Mouse (Mus musculus): Measurements from ENCODE around the gene Itgax. TPM values are rescaled to one million over a fixed set of nuclear protein-coding genes. Genes with fewer than 3 reads are reported as not detected.
"Not testable (repeated sequence)": the region's sequence is repeated elsewhere in the genome, so short reads cannot be mapped to it uniquely, and the experiment has no call there.

Gene Itgax
- polyA plus RNA-seq, 1 experiment, result 0.16 TPM

DNA sequence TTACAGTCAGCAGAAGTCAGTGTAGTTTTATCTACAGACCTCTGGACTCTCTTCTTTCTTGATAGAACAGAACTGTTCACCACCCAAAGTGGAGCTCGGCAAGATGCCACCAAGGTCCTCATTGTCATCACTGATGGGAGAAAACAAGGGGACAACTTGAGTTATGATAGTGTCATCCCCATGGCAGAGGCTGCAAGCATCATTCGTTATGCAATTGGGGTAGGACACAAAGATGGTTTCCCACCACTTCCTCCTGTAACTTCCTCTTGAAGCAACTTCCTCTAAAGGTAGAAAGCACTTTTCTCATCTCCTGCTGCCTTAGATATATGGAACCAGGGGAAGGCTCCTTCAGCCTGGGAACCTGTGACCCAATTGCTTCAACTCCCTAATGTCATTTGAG lies 4.2 kb downstream of the Itgax start:
- Histone ChIP-seq H3K36me3 (ENCODE audit: control insufficient read depth, insufficient read depth, low read length) (no peaks in the 10 kb centered on the region), H3K27me3 (ENCODE audit: control insufficient read depth, insufficient read depth, low read length) (no peaks in the 10 kb centered on the region), H3K4me3 (ENCODE audit: control insufficient read depth, low read depth, low read length) (no peak overlapping the region), H3K4me1 (ENCODE audit: control insufficient read depth, insufficient read depth, low read length) (no peaks in the 10 kb centered on the region), H3K27ac (ENCODE audit: control insufficient read depth, insufficient read depth, low read depth, low read length) (no peak overlapping the region)
- no peak for TF ChIP-seq CTCF (IDR thresholded peaks at IDR 0.05; ENCODE audit: control insufficient read depth, insufficient read depth, insufficient replicate concordance, low read depth, low read length)
- TF ChIP-seq POLR2A (IDR thresholded peaks at IDR 0.05; ENCODE audit: control insufficient read depth, low read depth, low read length), result no peak

DNA sequence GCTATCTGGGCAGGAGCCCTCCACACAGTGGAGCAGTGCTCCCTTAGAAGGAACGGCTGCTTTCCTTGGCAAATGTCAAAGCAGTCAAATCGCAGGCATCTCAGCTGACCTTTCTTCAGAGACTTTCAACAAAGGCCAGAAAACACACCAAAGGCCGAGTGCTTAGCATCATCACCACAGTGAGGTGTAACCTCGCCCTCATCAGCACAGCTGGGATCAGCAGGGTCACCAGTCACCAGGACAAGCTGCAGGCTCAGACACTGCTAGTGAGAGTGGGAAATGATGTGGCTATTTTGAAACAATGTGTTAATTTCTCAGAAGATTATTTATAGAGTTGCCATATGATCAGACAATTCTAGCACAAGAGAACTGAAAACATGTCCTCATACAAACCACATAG lies 7.6 kb downstream of the Itgax start:
- no peak overlapping the region for H3K4me3 ChIP-seq (ENCODE audit: control insufficient read depth, low read depth, low read length)
- H3K27me3 ChIP-seq (ENCODE audit: control insufficient read depth, insufficient read depth, low read length), result no peaks in the 10 kb centered on the region
- no peak overlapping the region for H3K27ac ChIP-seq (ENCODE audit: control insufficient read depth, insufficient read depth, low read depth, low read length)
- H3K36me3 ChIP-seq (ENCODE audit: control insufficient read depth, insufficient read depth, low read length), result no peaks in the 10 kb centered on the region
- no peak for TF ChIP-seq POLR2A (IDR thresholded peaks at IDR 0.05; ENCODE audit: control insufficient read depth, low read depth, low read length)
- TF ChIP-seq CTCF (IDR thresholded peaks at IDR 0.05; ENCODE audit: control insufficient read depth, insufficient read depth, insufficient replicate concordance, low read depth, low read length), result no peak
- no peaks in the 10 kb centered on the region for H3K4me1 ChIP-seq (ENCODE audit: control insufficient read depth, insufficient read depth, low read length)

DNA sequence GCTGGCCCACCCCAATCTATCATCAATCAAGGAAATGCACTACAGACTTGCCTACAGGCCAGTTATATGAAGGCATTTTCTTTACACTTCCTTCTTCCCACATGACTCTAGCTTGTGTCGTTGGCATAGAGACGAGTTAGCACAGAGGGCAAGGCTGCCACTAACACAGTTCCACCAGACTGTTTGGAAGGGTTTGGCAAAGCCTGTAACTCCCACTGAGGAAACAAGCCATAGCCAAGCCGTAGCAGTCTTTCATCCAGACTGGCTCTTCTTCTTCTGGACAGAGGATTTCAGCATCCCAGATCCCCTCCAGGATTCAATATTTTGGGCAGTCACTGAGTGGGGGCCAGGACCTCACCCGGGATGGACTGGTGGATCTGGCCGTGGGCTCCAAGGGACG lies 10.3 kb downstream of the Itgax start:
- Histone ChIP-seq H3K4me1 (ENCODE audit: control insufficient read depth, insufficient read depth, low read length) (no peaks in the 10 kb centered on the region), H3K27me3 (ENCODE audit: control insufficient read depth, insufficient read depth, low read length) (no peaks in the 10 kb centered on the region), H3K36me3 (ENCODE audit: control insufficient read depth, insufficient read depth, low read length) (no peaks in the 10 kb centered on the region), H3K4me3 (ENCODE audit: control insufficient read depth, low read depth, low read length) (no peak overlapping the region), H3K27ac (ENCODE audit: control insufficient read depth, insufficient read depth, low read depth, low read length) (no peak overlapping the region)
- TF ChIP-seq CTCF (IDR thresholded peaks at IDR 0.05; ENCODE audit: control insufficient read depth, insufficient read depth, insufficient replicate concordance, low read depth, low read length) (no peak), POLR2A (IDR thresholded peaks at IDR 0.05; ENCODE audit: control insufficient read depth, low read depth, low read length) (no peak)

GRCm38 (mm10) chr7:128150970-128151369 lies 21.6 kb downstream of the Itgax start:
- H3K27ac ChIP-seq (ENCODE audit: control insufficient read depth, insufficient read depth, low read depth, low read length), result no peak overlapping the region
- no peak overlapping the region for H3K4me3 ChIP-seq (ENCODE audit: control insufficient read depth, low read depth, low read length)
- peaks cover 9% of the 10 kb centered on the region for H3K4me1 ChIP-seq (ENCODE audit: control insufficient read depth, insufficient read depth, low read length)
- H3K27me3 ChIP-seq (ENCODE audit: control insufficient read depth, insufficient read depth, low read length), result no peaks in the 10 kb centered on the region
- TF ChIP-seq POLR2A (IDR thresholded peaks at IDR 0.05; ENCODE audit: control insufficient read depth, low read depth, low read length) (no peak), CTCF (IDR thresholded peaks at IDR 0.05; ENCODE audit: control insufficient read depth, insufficient read depth, insufficient replicate concordance, low read depth, low read length) (no peak)
- no peaks in the 10 kb centered on the region for H3K36me3 ChIP-seq (ENCODE audit: control insufficient read depth, insufficient read depth, low read length)

DNA sequence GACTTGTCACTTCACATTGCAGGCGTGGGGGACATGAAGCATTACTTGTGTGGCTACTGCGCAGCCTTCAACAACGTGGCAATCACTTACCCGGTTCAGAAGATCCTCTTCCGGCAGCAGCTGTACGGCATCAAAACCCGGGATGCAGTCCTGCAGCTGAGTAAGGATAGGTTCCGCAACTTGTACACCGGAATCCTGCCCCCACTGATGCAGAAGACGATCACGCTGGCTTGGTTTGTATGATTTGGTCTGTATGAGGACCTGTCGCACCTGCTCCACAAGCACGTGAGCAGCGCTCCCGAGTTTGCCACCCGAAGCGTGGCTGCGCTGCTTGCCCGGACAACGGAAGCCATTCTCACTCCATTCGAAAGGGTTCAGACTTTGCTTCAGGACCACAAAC lies 24.7 kb downstream of the Itgax start, which contains the start of gene Itgad:
Gene Itgad, plus strand, starts transcription at position 301 of the 400 bp plus-strand sequence.
- TF ChIP-seq POLR2A (IDR thresholded peaks at IDR 0.05; ENCODE audit: control insufficient read depth, low read depth, low read length) (0 out of 2 replicates have a peak, but pooled peaks have one; percentile 39), CTCF (IDR thresholded peaks at IDR 0.05; ENCODE audit: control insufficient read depth, insufficient read depth, insufficient replicate concordance, low read depth, low read length) (no peak)
- Histone ChIP-seq H3K4me1 (ENCODE audit: control insufficient read depth, insufficient read depth, low read length) (peaks cover 9% of the 10 kb centered on the region), H3K4me3 (ENCODE audit: control insufficient read depth, low read depth, low read length) (peak within 1 kb of the TSS; percentile 81), H3K36me3 (ENCODE audit: control insufficient read depth, insufficient read depth, low read length) (no peaks in the 10 kb centered on the region), H3K27ac (ENCODE audit: control insufficient read depth, insufficient read depth, low read depth, low read length) (0 out of 2 replicates have a peak within 1 kb of the TSS, but pooled peaks have one; percentile 8), H3K27me3 (ENCODE audit: control insufficient read depth, insufficient read depth, low read length) (no peaks in the 10 kb centered on the region)

GRCm38 (mm10) chr7:128154924-128155323 lies 25.6 kb downstream of the Itgax start:
- Histone ChIP-seq H3K27me3 (ENCODE audit: control insufficient read depth, insufficient read depth, low read length) (no peaks in the 10 kb centered on the region), H3K4me3 (ENCODE audit: control insufficient read depth, low read depth, low read length) (peak overlapping the region; percentile 68), H3K36me3 (ENCODE audit: control insufficient read depth, insufficient read depth, low read length) (no peaks in the 10 kb centered on the region), H3K4me1 (ENCODE audit: control insufficient read depth, insufficient read depth, low read length) (peaks cover 9% of the 10 kb centered on the region), H3K27ac (ENCODE audit: control insufficient read depth, insufficient read depth, low read depth, low read length) (0 out of 2 replicates have a peak overlapping the region, but pooled peaks have one; percentile 8)
- TF ChIP-seq POLR2A (IDR thresholded peaks at IDR 0.05; ENCODE audit: control insufficient read depth, low read depth, low read length), result no peak
- TF ChIP-seq CTCF (IDR thresholded peaks at IDR 0.05; ENCODE audit: control insufficient read depth, insufficient read depth, insufficient replicate concordance, low read depth, low read length), result no peak

DNA sequence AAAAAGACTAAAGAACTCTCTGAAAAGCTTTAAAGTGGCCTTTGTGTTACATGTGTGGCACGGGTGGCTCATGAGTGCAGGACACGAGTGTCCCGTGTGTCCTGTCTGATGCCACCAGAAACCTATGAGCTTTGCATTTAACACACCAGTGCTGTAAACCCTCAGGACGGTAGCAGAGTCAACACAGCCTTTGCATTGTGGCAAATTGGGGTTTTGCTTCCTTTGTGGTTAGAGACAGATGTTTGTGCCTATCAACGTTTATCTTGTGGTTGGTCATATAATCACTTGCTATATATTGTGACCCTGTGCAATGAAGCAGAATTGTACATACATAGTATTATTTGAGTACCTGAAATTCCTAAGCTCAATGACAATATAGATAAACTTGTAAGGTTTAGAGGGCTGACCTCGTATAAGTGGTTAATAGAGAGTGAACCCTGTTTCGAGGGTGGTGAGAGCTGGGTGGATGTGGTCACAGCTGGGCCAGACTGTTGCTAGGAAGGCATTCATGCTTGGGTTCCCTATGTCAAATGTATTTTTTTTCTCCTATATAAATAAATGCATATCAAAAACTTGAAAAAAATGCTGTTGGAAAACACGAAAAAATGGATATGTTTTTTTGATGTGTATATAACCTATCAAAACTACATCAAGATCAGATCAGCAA lies 29.5 kb downstream of the Itgax start:
- not testable (repeated sequence) for H3K4me3 ChIP-seq (ENCODE audit: control insufficient read depth, low read depth, low read length); H3K27ac ChIP-seq (ENCODE audit: control insufficient read depth, insufficient read depth, low read depth, low read length); H3K4me1 ChIP-seq (ENCODE audit: control insufficient read depth, insufficient read depth, low read length); H3K27me3 ChIP-seq (ENCODE audit: control insufficient read depth, insufficient read depth, low read length); H3K36me3 ChIP-seq (ENCODE audit: control insufficient read depth, insufficient read depth, low read length)
